Comparison of ENCODE assay signal across 13 mouse cellular contexts in the genomic region with DNA sequence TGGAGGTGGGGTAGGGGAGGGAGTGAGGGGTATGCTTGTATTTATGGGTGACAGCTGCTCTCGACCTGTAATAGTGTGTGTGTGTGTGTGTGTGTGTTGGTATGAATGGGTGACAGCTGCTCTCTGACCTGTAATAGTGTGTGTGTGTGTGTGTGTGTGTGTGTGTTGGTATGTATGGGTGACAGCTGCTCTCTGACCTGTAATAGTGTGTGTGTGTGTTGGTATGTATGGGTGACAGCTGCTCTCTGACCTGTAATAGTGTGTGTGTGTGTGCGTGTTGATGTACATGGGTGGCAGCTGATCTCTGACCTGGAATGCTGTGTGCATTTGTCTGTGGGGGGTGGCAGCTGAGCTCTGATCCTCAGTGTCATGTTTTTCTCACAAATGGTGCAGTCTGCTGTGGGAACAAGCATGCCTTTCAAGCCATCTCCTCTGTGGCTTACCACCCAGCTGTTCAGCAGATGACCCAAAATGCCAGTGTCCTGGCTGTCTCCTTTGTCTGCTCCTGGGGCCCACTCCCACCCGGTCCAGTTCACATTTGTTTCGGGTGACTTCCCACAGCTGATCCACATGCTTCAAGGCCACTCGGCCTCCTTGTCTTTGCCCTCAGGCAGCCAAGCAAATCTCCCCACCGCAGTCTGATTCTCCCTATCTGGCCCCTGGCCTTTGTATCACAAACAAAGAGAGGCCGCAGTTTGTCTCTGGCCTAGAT. TPM values are rescaled to one million over a fixed set of nuclear protein-coding genes. Genes with fewer than 3 reads are reported as not detected.
DNase-seq lines count a peak whose midpoint lies in the region; ATAC-seq lines count a peak whose summit lies in the region.
"Had no signal": no experiment of that assay in that cellular context is flagged by ENCODE, and none has a peak within 500 bp of the region (broad histone marks: within the 10 kb centered on the region; RNA-seq: fewer than 3 reads in every experiment).

No protein-coding gene starts in this region.

- H3K4me2 ChIP-seq in hindbrain, embryonic 11.5 days (replicated peaks; ENCODE audit: low read depth, low read length): no peak overlapping the region
- no peak overlapping the region for H3K4me2 ChIP-seq in hindbrain, embryonic 16.5 days (ENCODE audit: low read length)
- H3K4me2 ChIP-seq in embryonic facial prominence, embryonic 14.5 days (ENCODE audit: low read depth, low read length): no peak overlapping the region
- no peak overlapping the region for H3K4me2 ChIP-seq in midbrain, embryonic 15.5 days

- no peaks in the 10 kb centered on the region; the same call in 1 of the 2 replicates for H3K4me1 ChIP-seq in hindbrain, embryonic 11.5 days (replicated peaks; ENCODE audit: control insufficient read depth, insufficient read depth, low read length)
- peaks cover 7% of the 10 kb centered on the region for H3K4me1 ChIP-seq in hindbrain, embryonic 16.5 days (ENCODE audit: control insufficient read depth, insufficient read depth, low read depth, low read length)
- H3K4me1 ChIP-seq in embryonic facial prominence, embryonic 14.5 days (ENCODE audit: control insufficient read depth, insufficient read depth, low read length): no peaks in the 10 kb centered on the region
- peaks cover 9% of the 10 kb centered on the region; the same call in 1 of the 2 replicates for H3K4me1 ChIP-seq in midbrain, embryonic 15.5 days

- no peaks in the 10 kb centered on the region for H3K27me3 ChIP-seq in hindbrain, embryonic 11.5 days (ENCODE audit: control insufficient read depth, insufficient read depth, low read length)
- H3K27me3 ChIP-seq in hindbrain, embryonic 16.5 days (replicated peaks; ENCODE audit: control insufficient read depth, insufficient read depth, low read length): no peaks in the 10 kb centered on the region
- H3K27me3 ChIP-seq in embryonic facial prominence, embryonic 14.5 days (replicated peaks; ENCODE audit: control insufficient read depth, insufficient read depth, low read length): no peaks in the 10 kb centered on the region
- H3K27me3 ChIP-seq in midbrain, embryonic 15.5 days (replicated peaks): no peaks in the 10 kb centered on the region

- peak; percentile 73 for DNase-seq in hindbrain, embryonic 11.5 days (ENCODE audit: low spot score)
- peak; percentile 58 for DNase-seq in ZHBTc4 (ENCODE audit: low read depth, low spot score)
- DNase-seq in embryonic facial prominence, embryonic 14.5 days (ENCODE audit: low spot score): peak; percentile 86
- no peak for DNase-seq in frontal cortex, adult 2 months (ENCODE audit: extremely low spot score in 1 of 2, low spot score in 1 of 2)
- DNase-seq in spleen, adult 18-20 months: no peak
- no peak for DNase-seq in heart, adult 9 months (ENCODE audit: low spot score in 2 of 2)
- DNase-seq: adrenal gland, adult 2 months; cerebellum, postnatal 25 days; gastrocnemius, postnatal 36 days; left cerebral cortex, postnatal 4 days; right cerebral cortex, postnatal 25 days had no signal

- H3K36me3 ChIP-seq in hindbrain, embryonic 11.5 days (ENCODE audit: control insufficient read depth, insufficient read depth, low read length): peaks cover 10% of the 10 kb centered on the region; the same call in 1 of the 2 replicates
- peaks cover 21% of the 10 kb centered on the region for H3K36me3 ChIP-seq in hindbrain, embryonic 16.5 days (ENCODE audit: control insufficient read depth, insufficient read depth, low read length)
- H3K36me3 ChIP-seq in embryonic facial prominence, embryonic 14.5 days (ENCODE audit: control insufficient read depth, insufficient read depth, low read length): peaks cover 61% of the 10 kb centered on the region
- H3K36me3 ChIP-seq in midbrain, embryonic 15.5 days (replicated peaks): peaks cover 16% of the 10 kb centered on the region

- no peaks in the 10 kb centered on the region for H3K9me3 ChIP-seq in hindbrain, embryonic 11.5 days (ENCODE audit: control insufficient read depth, low read length)
- no peaks in the 10 kb centered on the region for H3K9me3 ChIP-seq in hindbrain, embryonic 16.5 days (ENCODE audit: control insufficient read depth, low read length)
- no peaks in the 10 kb centered on the region for H3K9me3 ChIP-seq in embryonic facial prominence, embryonic 14.5 days (ENCODE audit: control insufficient read depth, low read length)
- H3K9me3 ChIP-seq in midbrain, embryonic 15.5 days: no peaks in the 10 kb centered on the region

- WGBS in hindbrain, embryonic 11.5 days: 21% methylated on average over 7 of the region's 7 CpGs
- WGBS in hindbrain, embryonic 16.5 days: 12% methylated on average over 7 of the region's 7 CpGs
- WGBS in embryonic facial prominence, embryonic 14.5 days: 52% methylated on average over 7 of the region's 7 CpGs
- 12% methylated on average over 7 of the region's 7 CpGs for WGBS in midbrain, embryonic 15.5 days

- H3K4me3 ChIP-seq in hindbrain, embryonic 11.5 days (ENCODE audit: low read depth, low read length): no peak overlapping the region
- no peak overlapping the region for H3K4me3 ChIP-seq in hindbrain, embryonic 16.5 days (ENCODE audit: low read length)
- no peak overlapping the region for H3K4me3 ChIP-seq in embryonic facial prominence, embryonic 14.5 days (ENCODE audit: low read depth, low read length)
- no peak overlapping the region for H3K4me3 ChIP-seq in midbrain, embryonic 15.5 days

- peak overlapping the region; percentile 78 for H3K27ac ChIP-seq in hindbrain, embryonic 11.5 days (ENCODE audit: low read depth, low read length)
- no peak overlapping the region for H3K27ac ChIP-seq in hindbrain, embryonic 16.5 days (ENCODE audit: low read depth, low read length)
- H3K27ac ChIP-seq in embryonic facial prominence, embryonic 14.5 days (replicated peaks; ENCODE audit: low read depth, low read length): peak overlapping the region; percentile 68
- peak overlapping the region; percentile 55; the same call in 1 of the 2 replicates for H3K27ac ChIP-seq in midbrain, embryonic 15.5 days

- peak overlapping the region; percentile 3; the same call in 1 of the 2 replicates for H3K9ac ChIP-seq in hindbrain, embryonic 11.5 days (ENCODE audit: low read depth, low read length)
- no peak overlapping the region for H3K9ac ChIP-seq in hindbrain, embryonic 16.5 days (ENCODE audit: low read depth, low read length)
- H3K9ac ChIP-seq in embryonic facial prominence, embryonic 14.5 days (ENCODE audit: low read depth, low read length): 0 out of 2 replicates have a peak overlapping the region, but pooled peaks have one; percentile 5
- no peak overlapping the region; the same call in 1 of the 2 replicates for H3K9ac ChIP-seq in midbrain, embryonic 15.5 days

- ATAC-seq in hindbrain, embryonic 11.5 days (ENCODE audit: low FRiP score): peak; percentile 76
- ATAC-seq in hindbrain, embryonic 16.5 days: no peak
- ATAC-seq in embryonic facial prominence, embryonic 14.5 days (ENCODE audit: low read depth): peak; percentile 69
- no peak for ATAC-seq in midbrain, embryonic 15.5 days (replicated peaks)

RNA-seq across cellular contexts. Expression of a gene that starts 9.2 kb away (rescaled TPM):
- 2,070 and 2,095 TPM in 2 replicates for polyA plus RNA-seq in hindbrain, embryonic 11.5 days (2014; fragmentation: Nextera tagmentation; extraction: Ambion mirVana)
- polyA plus RNA-seq in hindbrain, embryonic 16.5 days (2015; fragmentation: Nextera tagmentation; extraction: Ambion mirVana): 1,587 and 1,624 TPM in 2 replicates
- 1,831 and 1,850 TPM in 2 replicates for polyA plus RNA-seq in embryonic facial prominence, embryonic 14.5 days (2014; fragmentation: Nextera tagmentation; extraction: Ambion mirVana)
- 1,389 and 1,453 TPM in 2 replicates for polyA plus RNA-seq in midbrain, embryonic 15.5 days (2015; fragmentation: Nextera tagmentation; extraction: Ambion mirVana)
- polyA plus RNA-seq in frontal cortex, adult 2 months (2012; rRNA removed): 4,623 and 6,295 TPM in 2 replicates

RNA-seq across cellular contexts. Expression of a gene that starts 12.0 kb away (rescaled TPM):
- polyA plus RNA-seq in hindbrain, embryonic 11.5 days (2014; fragmentation: Nextera tagmentation; extraction: Ambion mirVana): 10.3 and 10.4 TPM in 2 replicates
- polyA plus RNA-seq in hindbrain, embryonic 16.5 days (2015; fragmentation: Nextera tagmentation; extraction: Ambion mirVana): 20.3 and 21.9 TPM in 2 replicates
- 37.9 and 43.7 TPM in 2 replicates for polyA plus RNA-seq in embryonic facial prominence, embryonic 14.5 days (2014; fragmentation: Nextera tagmentation; extraction: Ambion mirVana)
- 22.0 and 23.3 TPM in 2 replicates for polyA plus RNA-seq in midbrain, embryonic 15.5 days (2015; fragmentation: Nextera tagmentation; extraction: Ambion mirVana)
- 86.9 and 94.3 TPM in 2 replicates for polyA plus RNA-seq in frontal cortex, adult 2 months (2012; rRNA removed)

RNA-seq across cellular contexts. Expression of a gene that starts 25.4 kb away (rescaled TPM):
- polyA plus RNA-seq in hindbrain, embryonic 11.5 days (2014; fragmentation: Nextera tagmentation; extraction: Ambion mirVana): 45.3 and 58.8 TPM in 2 replicates
- 48.6 and 50.7 TPM in 2 replicates for polyA plus RNA-seq in hindbrain, embryonic 16.5 days (2015; fragmentation: Nextera tagmentation; extraction: Ambion mirVana)
- 56.4 and 60.4 TPM in 2 replicates for polyA plus RNA-seq in embryonic facial prominence, embryonic 14.5 days (2014; fragmentation: Nextera tagmentation; extraction: Ambion mirVana)
- polyA plus RNA-seq in midbrain, embryonic 15.5 days (2015; fragmentation: Nextera tagmentation; extraction: Ambion mirVana): 48.4 and 49.1 TPM in 2 replicates
- polyA plus RNA-seq in frontal cortex, adult 2 months (2012; rRNA removed): 22.0 and 22.3 TPM in 2 replicates

RNA-seq across cellular contexts. Expression of a gene that starts 34.4 kb away (rescaled TPM):
- polyA plus RNA-seq in hindbrain, embryonic 11.5 days (2014; fragmentation: Nextera tagmentation; extraction: Ambion mirVana): 109 and 110 TPM in 2 replicates
- 37.7 and 50.2 TPM in 2 replicates for polyA plus RNA-seq in hindbrain, embryonic 16.5 days (2015; fragmentation: Nextera tagmentation; extraction: Ambion mirVana)
- 76.7 and 90.8 TPM in 2 replicates for polyA plus RNA-seq in embryonic facial prominence, embryonic 14.5 days (2014; fragmentation: Nextera tagmentation; extraction: Ambion mirVana)
- polyA plus RNA-seq in midbrain, embryonic 15.5 days (2015; fragmentation: Nextera tagmentation; extraction: Ambion mirVana): 58.3 and 58.6 TPM in 2 replicates
- 51.7 and 53.6 TPM in 2 replicates for polyA plus RNA-seq in frontal cortex, adult 2 months (2012; rRNA removed)

RNA-seq across cellular contexts. Expression of a gene that starts 34.5 kb away (rescaled TPM):
- 184 and 189 TPM in 2 replicates for polyA plus RNA-seq in hindbrain, embryonic 11.5 days (2014; fragmentation: Nextera tagmentation; extraction: Ambion mirVana)
- 140 and 154 TPM in 2 replicates for polyA plus RNA-seq in hindbrain, embryonic 16.5 days (2015; fragmentation: Nextera tagmentation; extraction: Ambion mirVana)
- polyA plus RNA-seq in embryonic facial prominence, embryonic 14.5 days (2014; fragmentation: Nextera tagmentation; extraction: Ambion mirVana): 198 and 205 TPM in 2 replicates
- polyA plus RNA-seq in midbrain, embryonic 15.5 days (2015; fragmentation: Nextera tagmentation; extraction: Ambion mirVana): 129 and 131 TPM in 2 replicates
- polyA plus RNA-seq in frontal cortex, adult 2 months (2012; rRNA removed): 46.7 and 48.7 TPM in 2 replicates

Comparison
In these comparisons a context has a peak if more than half of its experiments do, and no peak if none do; other contexts are left out.
1. ATAC-seq: peak in hindbrain, embryonic 11.5 days (single experiment) and embryonic facial prominence, embryonic 14.5 days (single experiment); none in hindbrain, embryonic 16.5 days (single experiment) and midbrain, embryonic 15.5 days (single experiment).
2. H3K9ac ChIP-seq: peak in hindbrain, embryonic 11.5 days (single experiment) and embryonic facial prominence, embryonic 14.5 days (single experiment); none in hindbrain, embryonic 16.5 days (single experiment) and midbrain, embryonic 15.5 days (single experiment).
3. DNase-seq: peak in hindbrain, embryonic 11.5 days (single experiment), ZHBTc4 (single experiment) and embryonic facial prominence, embryonic 14.5 days (single experiment); none in frontal cortex, adult 2 months (0 of 2), spleen, adult 18-20 months (0 of 2) and heart, adult 9 months (0 of 2).